ENCODE assay signal across 13 mouse cellular contexts in the genomic region with DNA sequence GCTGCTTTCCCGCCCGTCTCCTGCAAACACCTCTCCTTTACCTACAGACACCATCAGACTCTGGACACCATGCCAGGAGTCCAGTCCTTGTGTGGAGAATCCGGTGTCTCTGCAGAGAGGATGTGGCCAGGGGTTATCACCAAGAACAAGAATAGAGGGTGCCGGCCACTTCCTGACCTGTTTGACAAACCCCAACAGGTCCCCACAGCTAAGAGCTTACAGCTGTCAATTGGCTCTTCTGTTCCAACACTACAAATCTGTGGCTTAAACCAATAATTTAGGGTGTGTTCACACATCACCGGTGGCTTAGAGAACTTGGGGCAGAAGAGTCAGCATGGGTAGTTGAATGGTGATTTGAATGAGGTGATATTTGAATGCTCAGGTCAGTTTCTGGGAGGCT.
"Had no signal": no experiment of that assay in that cellular context is flagged by ENCODE, and none has a peak within 500 bp of the region (broad histone marks: within the 10 kb centered on the region; RNA-seq: fewer than 3 reads in every experiment).

No protein-coding gene starts in this region.

- H3K9ac ChIP-seq: limb, embryonic 13.5 days; liver, embryonic 14.5 days; midbrain, embryonic 15.5 days had no signal

- DNase-seq: kidney, adult 11 months; kidney, adult 9 months; kidney, postnatal 36 days; left cerebral cortex, postnatal 4 days; lung, adult 18-20 months; right cerebral cortex, adult 18-20 months; thymus, adult 18-20 months; thymus, postnatal 14 days had no signal

- H3K27ac ChIP-seq: kidney, postnatal 0 days; limb, embryonic 13.5 days; liver, embryonic 14.5 days; midbrain, embryonic 15.5 days had no signal

- H3K4me2 ChIP-seq: limb, embryonic 13.5 days; midbrain, embryonic 11.5 days; midbrain, embryonic 15.5 days had no signal

- H3K36me3 ChIP-seq: limb, embryonic 13.5 days; midbrain, embryonic 15.5 days had no signal

- ATAC-seq: midbrain, embryonic 15.5 days had no signal

- H3K4me1 ChIP-seq: limb, embryonic 13.5 days; midbrain, embryonic 15.5 days had no signal

- H3K4me3 ChIP-seq: limb, embryonic 13.5 days; midbrain, embryonic 15.5 days had no signal

- H3K9me3 ChIP-seq: limb, embryonic 13.5 days; midbrain, embryonic 15.5 days had no signal
